Comparison of ENCODE assay signal across 22 mouse cellular contexts in the genomic region with DNA sequence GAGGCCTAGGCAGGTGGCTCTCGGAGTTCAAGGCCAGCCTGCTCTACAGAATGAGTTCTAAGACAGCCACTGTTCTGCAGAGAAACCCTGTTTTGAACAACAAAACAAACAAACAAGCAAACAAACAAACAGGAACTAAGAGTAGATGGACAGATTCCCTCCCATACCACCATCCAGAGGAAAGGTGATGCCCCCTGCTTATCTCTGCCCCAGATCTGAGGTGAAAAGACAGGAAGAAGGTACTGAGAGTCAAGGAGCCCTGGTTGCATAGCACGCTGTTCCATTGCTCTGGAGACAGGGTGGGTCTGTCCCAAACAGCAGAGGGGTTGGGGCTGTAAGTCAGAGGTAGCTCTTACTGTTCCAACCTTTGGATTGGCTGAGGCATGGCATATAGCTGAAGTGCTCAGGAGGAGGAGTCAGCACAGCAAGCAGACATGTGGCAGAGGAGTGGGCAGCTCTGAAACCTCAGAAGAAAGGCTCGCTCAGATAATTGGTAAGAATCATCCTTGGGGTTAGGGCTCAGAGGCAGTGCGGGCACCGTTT. TPM values are rescaled to one million over a fixed set of nuclear protein-coding genes. Genes with fewer than 3 reads are reported as not detected.
"Had no signal": no experiment of that assay in that cellular context is flagged by ENCODE, and none has a peak within 500 bp of the region (broad histone marks: within the 10 kb centered on the region; RNA-seq: fewer than 3 reads in every experiment).

A gene (plus strand): TSS at position 419 of the 543 bp plus-strand sequence.

- H3K36me3 ChIP-seq: limb, embryonic 13.5 days; liver, embryonic 15.5 days; midbrain, embryonic 13.5 days; neural tube, embryonic 15.5 days had no signal

- H3K9me3 ChIP-seq: liver, embryonic 15.5 days; neural tube, embryonic 15.5 days had no signal

- H3K4me3 ChIP-seq: limb, embryonic 13.5 days; liver, embryonic 15.5 days; midbrain, embryonic 13.5 days; neural tube, embryonic 15.5 days had no signal

- H3K27me3 ChIP-seq: limb, embryonic 13.5 days; liver, embryonic 15.5 days; midbrain, embryonic 13.5 days; neural tube, embryonic 15.5 days had no signal

- DNase-seq: kidney, adult 18-20 months; kidney, postnatal 14 days; left cerebral cortex, postnatal 4 days; lung, adult 2 months; lung, postnatal 36 days; right cerebral cortex, adult 18-20 months; right cerebral cortex, postnatal 25 days had no signal

- ATAC-seq: lung, postnatal 0 days; midbrain, embryonic 13.5 days had no signal

- H3K4me1 ChIP-seq: limb, embryonic 13.5 days; liver, embryonic 15.5 days; midbrain, embryonic 13.5 days; neural tube, embryonic 15.5 days had no signal

- H3K27ac ChIP-seq: limb, embryonic 13.5 days; liver, embryonic 15.5 days; midbrain, embryonic 13.5 days; neural tube, embryonic 15.5 days had no signal

RNA-seq across cellular contexts. Expression of the gene that starts here (rescaled TPM):
- total RNA-seq: layer of hippocampus, adult 8-10 months; layer of hippocampus, postnatal 14 days; left cerebral cortex, adult 18-20 months; left cerebral cortex, postnatal 10 days; left cerebral cortex, postnatal 4 days; liver, adult 2 months; megakaryocyte progenitor cell, adult 5-6 weeks; midbrain, postnatal 0 days had no signal
- polyA plus RNA-seq: kidney, embryonic 14.5 days; midbrain, embryonic 13.5 days; midbrain, postnatal 0 days; neural tube, embryonic 11.5 days; neural tube, embryonic 15.5 days; urinary bladder, adult 2 months had no signal
